Mouse (Mus musculus) MEL (cell line): ENCODE data around the gene Tmem106a. TPM values are rescaled to one million over a fixed set of nuclear protein-coding genes. Genes with fewer than 3 reads are reported as not detected.

Experiments used
- DNase-seq: peaks from one replicate; pipeline ENCODE4 v3.0.0; 2011; ENCODE audit warnings: low read depth, low spot score
- H3K27ac ChIP-seq: 2 replicates; pipeline ENCODE4 v1.5.1; 2012; ENCODE audit warnings: low read depth, mild to moderate bottlenecking, control low read depth, low read length, moderate library complexity; ENCODE audit not compliant: control insufficient read depth
- H3K27me3 ChIP-seq, 2 experiments: fragments of 150-350 bp in 1 of 2; sonication (generic) in 1 of 2; 2 replicates each; pipeline ENCODE4 v1.6.1; 2012; ENCODE audit warnings: low read length in 2 of 2, mild to moderate bottlenecking in 2 of 2, improper control_type of control experiment in 1 of 2, moderate library complexity in 1 of 2; ENCODE audit not compliant: insufficient read depth in 2 of 2, control insufficient read depth in 1 of 2
- H3K36me3 ChIP-seq, 2 experiments: 2 replicates each; pipeline ENCODE4 v1.6.1; 2012 to 2014; ENCODE audit warnings: low read length in 2 of 2, improper control_type of control experiment in 1 of 2, inconsistent platforms in 1 of 2, mild to moderate bottlenecking in 1 of 2; ENCODE audit not compliant: insufficient read depth in 2 of 2, control insufficient read depth in 1 of 2
- H3K4me1 ChIP-seq, 2 experiments: fragments of 150-350 bp in 1 of 2; sonication (generic) in 1 of 2; 2 replicates each; pipeline ENCODE4 v1.6.1; 2012; ENCODE audit warnings: low read length in 2 of 2, improper control_type of control experiment in 1 of 2, mild to moderate bottlenecking in 1 of 2; ENCODE audit not compliant: insufficient read depth in 2 of 2, control insufficient read depth in 1 of 2
- H3K4me3 ChIP-seq, 2 experiments: fragments of 150-350 bp in 1 of 2; sonication (generic) in 1 of 2; 2 replicates each; pipeline ENCODE4 v1.5.1; 2012; ENCODE audit warnings: low read depth in 2 of 2, low read length in 2 of 2, mild to moderate bottlenecking in 2 of 2, moderate library complexity in 2 of 2, control low read depth in 1 of 2, improper control_type of control experiment in 1 of 2; ENCODE audit not compliant: control insufficient read depth in 1 of 2, insufficient read depth in 1 of 2
- H3K79me2 ChIP-seq: 2 replicates; pipeline ENCODE4 v1.6.1; 2012; ENCODE audit warnings: mild to moderate bottlenecking, low read length, moderate library complexity; ENCODE audit not compliant: control insufficient read depth, poor library complexity, insufficient read depth
- H3K9ac ChIP-seq: 2 replicates; pipeline ENCODE4 v1.6.1; 2012; ENCODE audit warnings: low read depth, mild to moderate bottlenecking, control low read depth, low read length, moderate library complexity; ENCODE audit not compliant: control insufficient read depth, poor library complexity, severe bottlenecking
- H3K9me3 ChIP-seq: fragments of 150-350 bp; sonication (generic); replicated peaks from 2 replicates; pipeline ENCODE4 v1.6.1; 2012; ENCODE audit warnings: mild to moderate bottlenecking, low read length, improper control_type of control experiment, moderate library complexity; ENCODE audit not compliant: insufficient read depth
- CHD1 ChIP-seq: IDR thresholded peaks from 2 replicates; pipeline ENCODE4 v1.6.1; 2012; ENCODE audit warnings: low read depth, mild to moderate bottlenecking, inconsistent platforms, low read length, improper control_type of control experiment
- CHD2 ChIP-seq: IDR thresholded peaks from 2 replicates; pipeline ENCODE4 v1.6.1; 2011; ENCODE audit warnings: low read length, improper control_type of control experiment
- E2F4 ChIP-seq: IDR thresholded peaks from 2 replicates; pipeline ENCODE4 v1.6.1; 2011; ENCODE audit warnings: low read depth, low read length, improper control_type of control experiment, borderline replicate concordance
- ELF1 ChIP-seq: IDR thresholded peaks from 2 replicates; pipeline ENCODE4 v1.6.1; 2014; ENCODE audit warnings: low read depth, mild to moderate bottlenecking, inconsistent platforms, low read length, improper control_type of control experiment, moderate library complexity
- ETS1 ChIP-seq: IDR thresholded peaks from 2 replicates; pipeline ENCODE4 v1.6.1; 2012; ENCODE audit warnings: low read depth, mild to moderate bottlenecking, inconsistent platforms, low read length, improper control_type of control experiment, moderate library complexity
- GABPA ChIP-seq: IDR thresholded peaks from 2 replicates; pipeline ENCODE4 v1.6.1; 2012; ENCODE audit warnings: low read depth, mild to moderate bottlenecking, inconsistent platforms, low read length, improper control_type of control experiment, moderate library complexity
- JUND ChIP-seq: IDR thresholded peaks from 2 replicates; pipeline ENCODE4 v1.6.1; 2011; ENCODE audit warnings: low read depth, mild to moderate bottlenecking, improper control_type of control experiment, low read length
- KAT2A ChIP-seq: conservative IDR thresholded peaks from 2 replicates; pipeline ENCODE4 v1.6.1; 2012; ENCODE audit warnings: low read depth, low read length, improper control_type of control experiment, inconsistent platforms
- MAFK ChIP-seq: IDR thresholded peaks from 2 replicates; pipeline ENCODE4 v1.6.1; 2011; ENCODE audit warnings: low read depth, mild to moderate bottlenecking, low read length, improper control_type of control experiment, borderline replicate concordance
- MAX ChIP-seq: IDR thresholded peaks from 2 replicates; pipeline ENCODE4 v1.6.1; 2011; ENCODE audit warnings: low read length, improper control_type of control experiment
- MAZ ChIP-seq: IDR thresholded peaks from 2 replicates; pipeline ENCODE4 v1.6.1; 2012; ENCODE audit warnings: low read depth, mild to moderate bottlenecking, inconsistent platforms, low read length, improper control_type of control experiment
- MEF2A ChIP-seq: IDR thresholded peaks from 2 replicates; pipeline ENCODE4 v1.6.1; 2014; ENCODE audit warnings: low read depth, mild to moderate bottlenecking, inconsistent platforms, low read length, improper control_type of control experiment; ENCODE audit not compliant: poor library complexity, insufficient replicate concordance, severe bottlenecking; ENCODE audit errors: extremely low read depth
- MXI1 ChIP-seq: IDR thresholded peaks from 2 replicates; pipeline ENCODE4 v1.6.1; 2011; ENCODE audit warnings: mild to moderate bottlenecking, low read depth, low read length, improper control_type of control experiment
- MYB ChIP-seq: IDR thresholded peaks from 2 replicates; pipeline ENCODE4 v1.6.1; 2011; ENCODE audit warnings: mild to moderate bottlenecking, low read depth, low read length, improper control_type of control experiment
- MYC ChIP-seq: IDR thresholded peaks from 2 replicates; pipeline ENCODE4 v1.6.1; 2011; ENCODE audit warnings: low read depth, mild to moderate bottlenecking, low read length, improper control_type of control experiment, moderate library complexity
- NELFE ChIP-seq: IDR thresholded peaks from 2 replicates; pipeline ENCODE4 v1.6.1; 2011; ENCODE audit warnings: low read depth, low read length, improper control_type of control experiment
- NRF1 ChIP-seq: IDR thresholded peaks from 2 replicates; pipeline ENCODE4 v1.6.1; 2014; ENCODE audit warnings: low read depth, mild to moderate bottlenecking, inconsistent platforms, low read length, improper control_type of control experiment, moderate library complexity; ENCODE audit not compliant: poor library complexity, insufficient read depth, severe bottlenecking
- POLR2A ChIP-seq, 2 experiments: IDR thresholded peaks; 2 replicates each; pipeline ENCODE4 v1.6.1; 2011 to 2012; ENCODE audit warnings: low read length in 2 of 2, mild to moderate bottlenecking in 2 of 2, control low read depth in 1 of 2, improper control_type of control experiment in 1 of 2, low read depth in 1 of 2, moderate library complexity in 1 of 2; ENCODE audit not compliant: control insufficient read depth in 1 of 2, insufficient read depth in 1 of 2, poor library complexity in 1 of 2
- POLR2AphosphoS2 ChIP-seq: IDR thresholded peaks from 2 replicates; pipeline ENCODE4 v1.6.1; 2011; ENCODE audit warnings: low read length, improper control_type of control experiment
- POLR2AphosphoS5 ChIP-seq: IDR thresholded peaks from 2 replicates; pipeline ENCODE4 v1.6.1; 2012; ENCODE audit warnings: low read depth, borderline replicate concordance, mild to moderate bottlenecking, inconsistent platforms, low read length, moderate library complexity, mixed read lengths
- RAD21 ChIP-seq: IDR thresholded peaks from 2 replicates; pipeline ENCODE4 v1.6.1; 2011; ENCODE audit warnings: mild to moderate bottlenecking, low read depth, low read length, improper control_type of control experiment
- RCOR1 ChIP-seq: IDR thresholded peaks from 2 replicates; pipeline ENCODE4 v1.6.1; 2012; ENCODE audit warnings: low read depth, mild to moderate bottlenecking, inconsistent platforms, low read length, improper control_type of control experiment
- SMC3 ChIP-seq: IDR thresholded peaks from 2 replicates; pipeline ENCODE4 v1.6.1; 2011; ENCODE audit warnings: low read depth, low read length, improper control_type of control experiment
- TAL1 ChIP-seq: IDR thresholded peaks from 2 replicates; pipeline ENCODE4 v1.6.1; 2012; ENCODE audit warnings: mild to moderate bottlenecking, inconsistent platforms, low read length, moderate library complexity, mixed read lengths
- TBP ChIP-seq: IDR thresholded peaks from 2 replicates; pipeline ENCODE4 v1.8.0; 2011; ENCODE audit warnings: low read depth, low read length, improper control_type of control experiment
- USF1 ChIP-seq: IDR thresholded peaks from 2 replicates; pipeline ENCODE4 v1.6.1; 2014; ENCODE audit warnings: low read depth, mild to moderate bottlenecking, inconsistent platforms, low read length, improper control_type of control experiment, moderate library complexity
- ZC3H11A ChIP-seq: IDR thresholded peaks from 2 replicates; pipeline ENCODE4 v1.6.1; 2012; ENCODE audit warnings: low read depth, mild to moderate bottlenecking, inconsistent platforms, low read length, improper control_type of control experiment
- ZKSCAN1 ChIP-seq: IDR thresholded peaks from 2 replicates; pipeline ENCODE4 v1.6.1; 2012; ENCODE audit warnings: low read depth, mild to moderate bottlenecking, inconsistent platforms, low read length, improper control_type of control experiment, moderate library complexity
- ZNF384 ChIP-seq: IDR thresholded peaks from 2 replicates; pipeline ENCODE4 v1.6.1; 2012; ENCODE audit warnings: low read depth, mild to moderate bottlenecking, inconsistent platforms, low read length, improper control_type of control experiment
- polyA plus RNA-seq, 2 experiments: library from polyadenylated mRNA; stranded (reverse) in 1 of 2; unstranded in 1 of 2; fragments of >175 nt in 1 of 2; fragments of >200 nt in 1 of 2; gene quantifications; 2 replicates each; pipeline versions ENCODE4 v1.2.1 to v1.2.4; 2012; ENCODE audit warnings: low replicate concordance in 2 of 2, low read depth in 1 of 2; ENCODE audit not compliant: insufficient read length in 2 of 2, insufficient read depth in 1 of 2, missing spikeins in 1 of 2
- total RNA-seq: library from RNA; depleted of rRNA; stranded (reverse); fragments of 300-350 nt; gene quantifications from 2 replicates; pipeline ENCODE4 v1.2.3, GENCODE M21; 2012

The Tmem106a gene
- total and polyA plus RNA-seq, 3 experiments: 0.23 to 0.81 TPM; not detected in 1

DNA sequence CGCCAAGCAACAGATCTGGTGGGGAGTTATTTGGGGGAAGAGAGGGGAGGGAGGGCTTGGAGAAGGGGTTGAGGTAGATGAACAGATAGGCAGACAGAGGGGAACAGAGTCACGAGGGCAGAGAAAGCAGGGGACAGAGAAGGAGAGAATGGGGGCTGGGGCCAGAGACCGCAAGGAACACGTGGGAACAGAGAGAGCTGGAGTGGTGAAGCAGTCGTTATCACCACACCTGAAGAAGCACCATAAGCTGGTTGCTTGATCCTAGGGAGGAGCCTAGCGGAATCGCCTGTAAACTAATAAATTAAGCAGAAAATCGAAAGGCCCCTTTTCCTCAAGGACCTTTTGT lies 44.6 kb downstream of the Tmem106a start:
- DNase-seq: no peak
- H3K27ac ChIP-seq: peak overlapping the region; percentile 98

DNA sequence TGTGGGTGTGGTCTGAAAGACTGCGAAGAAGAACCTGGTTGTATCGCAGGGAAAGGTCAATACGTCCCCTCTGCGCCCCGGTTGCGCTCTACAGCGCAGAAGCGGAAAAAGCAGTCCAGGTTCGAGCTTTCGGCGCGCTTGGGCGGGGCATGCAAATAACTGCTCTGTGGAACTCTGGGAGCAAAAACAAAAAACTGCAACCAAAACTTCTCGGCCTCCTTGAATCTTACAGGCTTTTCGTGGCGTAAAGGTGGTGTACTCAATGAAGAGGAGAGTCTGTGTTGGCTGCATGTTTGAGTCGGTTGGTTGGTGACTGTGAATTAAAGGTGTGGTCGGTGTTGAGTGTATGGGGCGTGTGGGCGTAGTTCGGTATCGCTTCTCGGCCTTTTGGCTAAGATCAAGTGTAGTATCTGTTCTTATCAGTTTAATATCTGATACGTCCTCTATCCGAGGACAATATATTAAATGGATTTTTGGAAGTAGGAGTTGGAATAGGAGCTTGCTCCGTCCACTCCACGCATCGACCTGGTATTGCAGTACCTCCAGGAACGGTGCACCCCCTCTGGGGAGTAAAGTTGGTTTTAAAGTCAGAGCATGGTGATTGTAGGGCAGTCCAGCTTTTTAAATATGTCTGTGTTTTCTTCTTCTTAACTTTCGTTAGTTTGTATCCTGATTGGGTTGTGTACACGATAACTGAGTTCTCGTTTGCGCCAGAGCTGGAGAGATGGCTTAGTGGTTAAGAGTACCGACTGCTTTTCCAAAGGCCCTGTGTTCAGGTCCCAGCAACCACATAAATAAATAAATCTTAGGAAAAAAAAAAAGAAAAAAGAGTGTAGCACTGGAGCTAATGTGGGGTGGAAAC lies 45.2 kb downstream of the Tmem106a start, which contains the start of gene Rdm1:
Rdm1 (plus strand) TSS at position 201 of the 862 bp plus-strand sequence.
- Histone ChIP-seq H3K79me2 (no peaks in the 10 kb centered on the region; the same call in 1 of the 2 replicates), H3K9me3 (no peaks in the 10 kb centered on the region), H3K4me1 (peaks cover 0 to 10% of the 10 kb centered on the region in 2 experiments; a peak in 2 of 4 replicates), H3K27me3 (no peaks in the 10 kb centered on the region), H3K9ac (peak within 1 kb of the TSS; percentile 81), H3K4me3 (peak within 1 kb of the TSS; percentile 51 to 58), H3K27ac (peak within 1 kb of the TSS; percentile 98), H3K36me3 (peaks cover 0 to 6% of the 10 kb centered on the region in 2 experiments; a peak in 2 of 4 replicates)
- DNase-seq: peak; percentile 98
- TF ChIP-seq SMC3 (no peak), NRF1 (peak; percentile 75), MXI1 (no peak), ZC3H11A (no peak), MAX (no peak), MYC (no peak), ZKSCAN1 (no peak), POLR2AphosphoS2 (peak; percentile 98), ZNF384 (peak; percentile 85), NELFE (no peak; the same call in 1 of the 2 replicates), ETS1 (peak; percentile 88), KAT2A (no peak), E2F4 (no peak; the same call in 1 of the 2 replicates), MEF2A (no peak), POLR2AphosphoS5 (peak; percentile 93; the same call in 1 of the 2 replicates), JUND (peak; percentile 82; the same call in 1 of the 2 replicates), POLR2A (IDR thresholded peaks at IDR 0.05; ENCODE audit: control insufficient read depth in 1 of 2, insufficient read depth in 1 of 2, low read depth in 1 of 2, low read length in 2 of 2, poor library complexity in 1 of 2) (peak; percentile 86 to 93; a peak in 3 of 4 replicates), GABPA (no peak), CHD2 (no peak), MAFK (no peak), MAZ (no peak), CHD1 (no peak)

More for the DNA sequence above, 44.6 kb downstream of the Tmem106a start:
- Histone ChIP-seq H3K9me3 (no peaks in the 10 kb centered on the region), H3K9ac (peak overlapping the region; percentile 81), H3K4me3 (peak overlapping the region; percentile 51 to 58), H3K36me3 (peaks cover 0 to 3% of the 10 kb centered on the region in 2 experiments; a peak in 1 of 4 replicates), H3K27me3 (no peaks in the 10 kb centered on the region), H3K79me2 (no peaks in the 10 kb centered on the region; the same call in 1 of the 2 replicates), H3K4me1 (peaks cover 0 to 7% of the 10 kb centered on the region in 2 experiments; a peak in 2 of 4 replicates)
- TF ChIP-seq CHD2 (no peak), TAL1 (no peak), RCOR1 (no peak), ZKSCAN1 (no peak), POLR2AphosphoS5 (no peak), JUND (no peak), USF1 (peak; percentile 78), ELF1 (no peak), GABPA (no peak), MYB (no peak), MYC (peak; percentile 93), MAZ (no peak), TBP (no peak), RAD21 (no peak), ETS1 (no peak), ZC3H11A (no peak), MXI1 (peak; percentile 92), SMC3 (no peak), NELFE (peak; percentile 71; the same call in 1 of the 2 replicates), MAX (peak; percentile 92), MEF2A (no peak), POLR2AphosphoS2 (no peak)
